Mouse (Mus musculus): ENCODE data around the gene Hnrnpa0. TPM values are rescaled to one million over a fixed set of nuclear protein-coding genes. Genes with fewer than 3 reads are reported as not detected.

The Hnrnpa0 gene
- total and polyA plus RNA-seq, 3 experiments, result 165 to 381 (median 209) TPM

DNA sequence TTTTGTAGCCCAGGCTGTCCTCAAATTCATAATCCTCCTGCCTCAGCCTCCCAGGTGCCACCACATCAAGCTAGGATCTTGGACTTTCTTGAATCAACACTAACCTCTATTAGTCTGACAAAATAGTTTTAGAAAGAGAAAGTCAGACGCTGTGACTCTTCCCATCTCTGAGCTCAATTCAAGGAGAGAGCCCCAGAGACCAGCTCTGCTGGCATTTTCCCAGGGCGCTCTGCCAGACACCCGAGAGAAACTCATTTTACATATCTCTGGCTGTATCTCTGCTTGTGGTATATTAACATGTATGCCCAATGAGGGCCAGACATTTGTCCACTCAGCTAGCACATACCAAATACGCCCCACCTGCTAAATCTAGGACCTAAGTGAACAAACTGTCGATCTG is 50.0 kb downstream of the Hnrnpa0 start:
- no peak for DNase-seq (ENCODE audit: low read depth, low spot score)
- no peak overlapping the region for H3K4me3 ChIP-seq (ENCODE audit: control insufficient read depth in 1 of 2, insufficient read depth in 1 of 2, low read depth in 2 of 2, low read length in 2 of 2)
- H3K27ac ChIP-seq (ENCODE audit: control insufficient read depth, low read depth, low read length), result no peak overlapping the region
- no peaks in the 10 kb centered on the region for H3K36me3 ChIP-seq (ENCODE audit: control insufficient read depth in 1 of 2, insufficient read depth in 2 of 2, low read length in 2 of 2)
- no peaks in the 10 kb centered on the region for H3K79me2 ChIP-seq (ENCODE audit: control insufficient read depth, insufficient read depth, low read length, poor library complexity)
- TF ChIP-seq TBP (IDR thresholded peaks at IDR 0.05; ENCODE audit: low read depth, low read length), result no peak
- no peak for TF ChIP-seq MYB (IDR thresholded peaks at IDR 0.05; ENCODE audit: low read depth, low read length)
- TF ChIP-seq TCF12 (IDR thresholded peaks at IDR 0.05; ENCODE audit: low read depth, low read length), result no peak
- TF ChIP-seq RAD21 (IDR thresholded peaks at IDR 0.05; ENCODE audit: low read depth, low read length), result no peak
- no peak for TF ChIP-seq TAL1 (IDR thresholded peaks at IDR 0.05; ENCODE audit: low read length)
- no peak for TF ChIP-seq POLR2AphosphoS5 (IDR thresholded peaks at IDR 0.05; ENCODE audit: borderline replicate concordance, low read depth, low read length)
- TF ChIP-seq NRF1 (IDR thresholded peaks at IDR 0.05; ENCODE audit: insufficient read depth, low read depth, low read length, poor library complexity, severe bottlenecking), result no peak
- no peak for TF ChIP-seq MYC (IDR thresholded peaks at IDR 0.05; ENCODE audit: low read depth, low read length)
- TF ChIP-seq ZNF384 (IDR thresholded peaks at IDR 0.05; ENCODE audit: low read depth, low read length), result no peak
- no peak for TF ChIP-seq GATA1 (IDR thresholded peaks at IDR 0.05; ENCODE audit: low read depth, low read length)
- no peak for TF ChIP-seq POLR2AphosphoS2 (IDR thresholded peaks at IDR 0.05; ENCODE audit: low read length)
- no peak for TF ChIP-seq NELFE (IDR thresholded peaks at IDR 0.05; ENCODE audit: low read depth, low read length)
- no peak for TF ChIP-seq EP300 (IDR thresholded peaks at IDR 0.05; ENCODE audit: low read depth in 1 of 2, low read length in 2 of 2)
- no peak for TF ChIP-seq GABPA (IDR thresholded peaks at IDR 0.05; ENCODE audit: low read depth, low read length)
- TF ChIP-seq CHD2 (IDR thresholded peaks at IDR 0.05; ENCODE audit: low read length), result no peak
- TF ChIP-seq UBTF (IDR thresholded peaks at IDR 0.05; ENCODE audit: borderline replicate concordance, insufficient read depth, low read depth, low read length), result no peak
- TF ChIP-seq SIN3A (IDR thresholded peaks at IDR 0.05; ENCODE audit: low read length), result no peak
- no peak for TF ChIP-seq MEF2A (IDR thresholded peaks at IDR 0.05; ENCODE audit: extremely low read depth, insufficient replicate concordance, low read depth, low read length, poor library complexity, severe bottlenecking)
- no peak for TF ChIP-seq KAT2A (conservative IDR thresholded peaks at IDR 0.05; ENCODE audit: low read depth, low read length)
- H3K9ac ChIP-seq (ENCODE audit: control insufficient read depth, low read depth, low read length, poor library complexity, severe bottlenecking), result no peak overlapping the region
- no peaks in the 10 kb centered on the region; a peak in 1 of 4 replicates for H3K27me3 ChIP-seq (ENCODE audit: control insufficient read depth in 1 of 2, insufficient read depth in 2 of 2, low read length in 2 of 2)
- no peaks in the 10 kb centered on the region for H3K4me1 ChIP-seq (ENCODE audit: control insufficient read depth in 1 of 2, insufficient read depth in 2 of 2, low read length in 2 of 2)
- H3K9me3 ChIP-seq (replicated peaks; ENCODE audit: insufficient read depth, low read length), result no peaks in the 10 kb centered on the region

Other genes starting within 250 kb of the Hnrnpa0 start
- not detected in 2 replicates for gene Spock1, start 220.2 kb downstream of the Hnrnpa0 start, total RNA-seq (2012; rRNA removed)
- not detected for gene Spock1, start 220.2 kb downstream of the Hnrnpa0 start, polyA plus RNA-seq (2012; ENCODE audit: insufficient read depth in 1 of 2, insufficient read length in 2 of 2, low read depth in 1 of 2, low replicate concordance in 2 of 2, missing spikeins in 1 of 2)
- gene Klhl3, start 15.0 kb downstream of the Hnrnpa0 start, total RNA-seq (2012; rRNA removed), result not detected in 2 replicates
- gene Klhl3, start 15.0 kb downstream of the Hnrnpa0 start, polyA plus RNA-seq (2012; ENCODE audit: insufficient read depth in 1 of 2, insufficient read length in 2 of 2, low read depth in 1 of 2, low replicate concordance in 2 of 2, missing spikeins in 1 of 2), result under 1 TPM in 1 of 2 experiments, not detected in 1; 0.01 TPM
- gene Idnk, start 29.1 kb upstream of the Hnrnpa0 start, total RNA-seq (2012; rRNA removed), result 26.0 and 29.5 TPM in 2 replicates
- 10 to 100 TPM in 1 of 2 experiments, not detected in 1; 50.3 TPM for gene Idnk, start 29.1 kb upstream of the Hnrnpa0 start, polyA plus RNA-seq (2012; ENCODE audit: insufficient read depth in 1 of 2, insufficient read length in 2 of 2, low read depth in 1 of 2, low replicate concordance in 2 of 2, missing spikeins in 1 of 2)
- gene Ubqln1, start 87.1 kb upstream of the Hnrnpa0 start, total RNA-seq (2012; rRNA removed), result 68.6 and 77.2 TPM in 2 replicates
- 100 to 1,000 TPM in 1 of 2 experiments, not detected in 1; 146 TPM for gene Ubqln1, start 87.1 kb upstream of the Hnrnpa0 start, polyA plus RNA-seq (2012; ENCODE audit: insufficient read depth in 1 of 2, insufficient read length in 2 of 2, low read depth in 1 of 2, low replicate concordance in 2 of 2, missing spikeins in 1 of 2)
- gene Gkap1, start 147.1 kb upstream of the Hnrnpa0 start, total RNA-seq (2012; rRNA removed), result 26.7 and 27.6 TPM in 2 replicates
- 10 to 100 TPM in 1 of 2 experiments, not detected in 1; 34.1 TPM for gene Gkap1, start 147.1 kb upstream of the Hnrnpa0 start, polyA plus RNA-seq (2012; ENCODE audit: insufficient read depth in 1 of 2, insufficient read length in 2 of 2, low read depth in 1 of 2, low replicate concordance in 2 of 2, missing spikeins in 1 of 2)
- 0.13 and 0.42 TPM in 2 replicates for gene Kif27, start 230.6 kb upstream of the Hnrnpa0 start, total RNA-seq (2012; rRNA removed)
- under 1 TPM in 1 of 2 experiments, not detected in 1; 0.13 TPM for gene Kif27, start 230.6 kb upstream of the Hnrnpa0 start, polyA plus RNA-seq (2012; ENCODE audit: insufficient read depth in 1 of 2, insufficient read length in 2 of 2, low read depth in 1 of 2, low replicate concordance in 2 of 2, missing spikeins in 1 of 2)

Data from MEL (cell line).